Mouse (Mus musculus) hindbrain, embryonic 16.5 days (tissue): ENCODE data around the gene Iars2. TPM values are rescaled to one million over a fixed set of nuclear protein-coding genes. Genes with fewer than 3 reads are reported as not detected.

Experiments
- ATAC-seq: fragments of 200-750 bp; cut with Nextera tagmentation; 2 replicates; pipeline ENCODE4 v1.8.0; 2017; ENCODE audit warnings: moderate TSS enrichment, moderate library complexity
- H3K27ac ChIP-seq: fragments of 300-500 bp; sonication (generic); 2 replicates; pipeline ENCODE4 v1.5.1; 2014; ENCODE audit warnings: low read depth, mild to moderate bottlenecking, control low read depth, low read length, moderate library complexity
- H3K27me3 ChIP-seq: fragments of 300-500 bp; sonication (generic); replicated peaks from 2 replicates; pipeline ENCODE4 v1.6.1; 2014; ENCODE audit warnings: low read length; ENCODE audit not compliant: control insufficient read depth, insufficient read depth
- H3K36me3 ChIP-seq: fragments of 300-500 bp; sonication (generic); 2 replicates; pipeline ENCODE4 v1.6.1; 2014; ENCODE audit warnings: mild to moderate bottlenecking, low read length, moderate library complexity, mixed read lengths; ENCODE audit not compliant: control insufficient read depth, insufficient read depth
- H3K4me1 ChIP-seq: fragments of 300-500 bp; sonication (generic); 2 replicates; pipeline ENCODE4 v1.6.1; 2014; ENCODE audit warnings: low read depth, low read length; ENCODE audit not compliant: control insufficient read depth, insufficient read depth
- H3K4me2 ChIP-seq: fragments of 300-500 bp; sonication (generic); 2 replicates; pipeline ENCODE4 v1.6.1; 2014; ENCODE audit warnings: mild to moderate bottlenecking, low read length, control low read depth, moderate library complexity
- H3K4me3 ChIP-seq: fragments of 300-500 bp; sonication (generic); 2 replicates; pipeline ENCODE4 v1.5.1; 2014; ENCODE audit warnings: mild to moderate bottlenecking, low read length, control low read depth, moderate library complexity
- H3K9ac ChIP-seq: fragments of 300-500 bp; sonication (generic); 2 replicates; pipeline ENCODE4 v1.6.1; 2014; ENCODE audit warnings: low read depth, mild to moderate bottlenecking, control low read depth, low read length, moderate library complexity
- H3K9me3 ChIP-seq: fragments of 300-500 bp; sonication (generic); 2 replicates; pipeline ENCODE4 v1.6.1; 2014; ENCODE audit warnings: mild to moderate bottlenecking, low read length, moderate library complexity; ENCODE audit not compliant: control insufficient read depth
- WGBS: fragments of 180-500 bp; shearing (Covaris S2); extraction: QIAGEN DNeasy Blood & Tissue Kit; methylation state at CpG from one replicate; pipeline ENCODE4 v1.1.7; 2014; 5-methylcytosine and 5-hydroxymethylcytosine counted together
- polyA plus RNA-seq: library from polyadenylated mRNA; unstranded; fragments of >200 nt; fragmentation: Nextera tagmentation; extraction: Ambion mirVana; gene quantifications from 2 replicates; pipeline ENCODE4 v1.2.1, GENCODE M21; 2015

The Iars2 gene
- polyA plus RNA-seq, 1 experiment from 2014 or later, result 18.6 TPM

GRCm38 (mm10) chr1:185358211-185358610 is 29.0 kb upstream of the Iars2 start:
- Histone ChIP-seq H3K4me2 (no peak overlapping the region), H3K27ac (no peak overlapping the region), H3K9me3 (no peaks in the 10 kb centered on the region), H3K27me3 (no peaks in the 10 kb centered on the region), H3K36me3 (peaks cover 25% of the 10 kb centered on the region), H3K4me1 (peaks cover 5% of the 10 kb centered on the region), H3K9ac (no peak overlapping the region), H3K4me3 (no peak overlapping the region)
- 91% methylated on average over 4 of the region's 4 CpGs for WGBS
- no peak for ATAC-seq

- Histone ChIP-seq H3K4me3 (no peak overlapping the region), H3K27ac (no peak overlapping the region), H3K9me3 (no peaks in the 10 kb centered on the region), H3K4me1 (no peaks in the 10 kb centered on the region), H3K4me2 (no peak overlapping the region), H3K9ac (no peak overlapping the region), H3K27me3 (no peaks in the 10 kb centered on the region), H3K36me3 (peaks cover 40% of the 10 kb centered on the region)
- no peak for ATAC-seq
- WGBS, result 95% methylated on average over 8 of the region's 8 CpGs
Observed at GRCm38 (mm10) chr1:185356246-185356645, 27.1 kb upstream of the Iars2 start.

- H3K27me3 ChIP-seq, result no peaks in the 10 kb centered on the region
- H3K9me3 ChIP-seq, result no peaks in the 10 kb centered on the region
- no peak overlapping the region for H3K4me2 ChIP-seq
- no peak overlapping the region for H3K27ac ChIP-seq
- no peaks in the 10 kb centered on the region for H3K4me1 ChIP-seq
- no peak overlapping the region for H3K4me3 ChIP-seq
- WGBS, result 88% methylated on average over 4 of the region's 4 CpGs
- H3K9ac ChIP-seq, result no peak overlapping the region
- H3K36me3 ChIP-seq, result peaks cover 47% of the 10 kb centered on the region
- no peak for ATAC-seq
Observed at GRCm38 (mm10) chr1:185354731-185355130, 25.5 kb upstream of the Iars2 start.

GRCm38 (mm10) chr1:185353351-185353750 is 24.2 kb upstream of the Iars2 start:
- no peak overlapping the region for H3K4me2 ChIP-seq
- 97% methylated on average over 8 of the region's 8 CpGs for WGBS
- no peak overlapping the region for H3K27ac ChIP-seq
- H3K9ac ChIP-seq, result no peak overlapping the region
- H3K27me3 ChIP-seq, result no peaks in the 10 kb centered on the region
- H3K4me1 ChIP-seq, result no peaks in the 10 kb centered on the region
- H3K4me3 ChIP-seq, result no peak overlapping the region
- ATAC-seq, result no peak
- H3K36me3 ChIP-seq, result peaks cover 50% of the 10 kb centered on the region
- no peaks in the 10 kb centered on the region for H3K9me3 ChIP-seq

GRCm38 (mm10) chr1:185352151-185352550 is 23.0 kb upstream of the Iars2 start:
- Histone ChIP-seq H3K4me2 (no peak overlapping the region), H3K27me3 (no peaks in the 10 kb centered on the region), H3K4me3 (no peak overlapping the region), H3K9me3 (no peaks in the 10 kb centered on the region), H3K27ac (no peak overlapping the region), H3K4me1 (no peaks in the 10 kb centered on the region), H3K9ac (no peak overlapping the region), H3K36me3 (peaks cover 50% of the 10 kb centered on the region)
- no peak for ATAC-seq
- 94% methylated on average over 12 of the region's 12 CpGs for WGBS

GRCm38 (mm10) chr1:185350611-185351010 is 21.4 kb upstream of the Iars2 start:
- H3K9ac ChIP-seq, result no peak overlapping the region
- no peak for ATAC-seq
- no peaks in the 10 kb centered on the region for H3K27me3 ChIP-seq
- no peak overlapping the region for H3K4me2 ChIP-seq
- peaks cover 57% of the 10 kb centered on the region for H3K36me3 ChIP-seq
- H3K9me3 ChIP-seq, result no peaks in the 10 kb centered on the region
- WGBS, result 90% methylated on average over 4 of the region's 4 CpGs
- H3K27ac ChIP-seq, result no peak overlapping the region
- no peak overlapping the region for H3K4me3 ChIP-seq
- H3K4me1 ChIP-seq, result no peaks in the 10 kb centered on the region

- no peaks in the 10 kb centered on the region for H3K4me1 ChIP-seq
- no peak overlapping the region for H3K4me2 ChIP-seq
- H3K9ac ChIP-seq, result no peak overlapping the region
- H3K27ac ChIP-seq, result no peak overlapping the region
- no peaks in the 10 kb centered on the region for H3K27me3 ChIP-seq
- WGBS, result 95% methylated on average over 14 of the region's 14 CpGs
- no peaks in the 10 kb centered on the region for H3K9me3 ChIP-seq
- peaks cover 56% of the 10 kb centered on the region for H3K36me3 ChIP-seq
- no peak for ATAC-seq
- no peak overlapping the region for H3K4me3 ChIP-seq
Observed at GRCm38 (mm10) chr1:185349741-185350140, 20.5 kb upstream of the Iars2 start.

GRCm38 (mm10) chr1:185346188-185346587 is 17.0 kb upstream of the Iars2 start:
- no peak overlapping the region for H3K4me2 ChIP-seq
- H3K27me3 ChIP-seq, result no peaks in the 10 kb centered on the region
- WGBS, result 72% methylated on average over 10 of the region's 10 CpGs
- H3K9me3 ChIP-seq, result no peaks in the 10 kb centered on the region
- H3K4me1 ChIP-seq, result no peaks in the 10 kb centered on the region
- ATAC-seq, result no peak
- no peak overlapping the region for H3K9ac ChIP-seq
- H3K4me3 ChIP-seq, result no peak overlapping the region
- peaks cover 48% of the 10 kb centered on the region for H3K36me3 ChIP-seq
- no peak overlapping the region for H3K27ac ChIP-seq

- H3K4me2 ChIP-seq, result no peak overlapping the region
- no peak for ATAC-seq
- H3K27me3 ChIP-seq, result no peaks in the 10 kb centered on the region
- no peak overlapping the region for H3K4me3 ChIP-seq
- H3K4me1 ChIP-seq, result no peaks in the 10 kb centered on the region
- H3K9ac ChIP-seq, result no peak overlapping the region
- peaks cover 41% of the 10 kb centered on the region for H3K36me3 ChIP-seq
- WGBS, result 83% methylated on average over 8 of the region's 8 CpGs
- H3K27ac ChIP-seq, result no peak overlapping the region
- no peaks in the 10 kb centered on the region for H3K9me3 ChIP-seq
Observed at GRCm38 (mm10) chr1:185343422-185343821, 14.2 kb upstream of the Iars2 start.

GRCm38 (mm10) chr1:185342441-185342840 is 13.2 kb upstream of the Iars2 start:
- peaks cover 34% of the 10 kb centered on the region for H3K36me3 ChIP-seq
- no peak overlapping the region for H3K27ac ChIP-seq
- no peak overlapping the region for H3K4me2 ChIP-seq
- no peak overlapping the region for H3K4me3 ChIP-seq
- WGBS, result 89% methylated on average over 4 of the region's 4 CpGs
- 0 out of 2 replicates have a peak, but pooled peaks have one; percentile 9 for ATAC-seq
- H3K9me3 ChIP-seq, result no peaks in the 10 kb centered on the region
- no peaks in the 10 kb centered on the region for H3K27me3 ChIP-seq
- no peak overlapping the region for H3K9ac ChIP-seq
- no peaks in the 10 kb centered on the region for H3K4me1 ChIP-seq
